Comparison of ENCODE assay signal across 9 mouse cellular contexts in genomic region chr11:6598191-6598889, GRCm38 (mm10). TPM values are rescaled to one million over a fixed set of nuclear protein-coding genes. Genes with fewer than 3 reads are reported as not detected.
DNase-seq lines count a peak whose midpoint lies in the region; ATAC-seq and TF ChIP-seq lines count a peak whose summit lies in the region.
"Had no signal": no experiment of that assay in that cellular context is flagged by ENCODE, and none has a peak within 500 bp of the region (broad histone marks: within the 10 kb centered on the region; RNA-seq: fewer than 3 reads in every experiment).

No protein-coding gene starts in this region.

- H3K9ac ChIP-seq in neural tube, embryonic 11.5 days (ENCODE audit: low read length): peak overlapping the region; percentile 20
- no peak overlapping the region for H3K9ac ChIP-seq in limb, embryonic 12.5 days (replicated peaks)

- no peak for TF ChIP-seq CTCF in olfactory bulb, adult 2 months (IDR thresholded peaks at IDR 0.05; ENCODE audit: insufficient read depth, low read depth, low read length)

- no peak for DNase-seq in frontal cortex, postnatal 36 days (ENCODE audit: low spot score in 2 of 2)
- no peak for DNase-seq in neural tube, embryonic 11.5 days (ENCODE audit: low spot score)
- DNase-seq in neural tube, embryonic 10.5 days (ENCODE audit: extremely low spot score, low spot score): no peak
- DNase-seq in testis, postnatal 14 days (ENCODE audit: low spot score): no peak
- no peak for DNase-seq in right cerebral cortex, postnatal 14 days

- H3K27ac ChIP-seq in neural tube, embryonic 11.5 days (ENCODE audit: low read depth, low read length): peak overlapping the region; percentile 47
- no peak overlapping the region for H3K27ac ChIP-seq in limb, embryonic 12.5 days
- H3K27ac ChIP-seq in olfactory bulb, adult 2 months (ENCODE audit: insufficient read depth, low read depth, low read length): no peak overlapping the region

- TF ChIP-seq POLR2A in olfactory bulb, adult 2 months (IDR thresholded peaks at IDR 0.05; ENCODE audit: insufficient read depth, low read depth, low read length): no peak

- H3K27me3 ChIP-seq in neural tube, embryonic 11.5 days (ENCODE audit: control insufficient read depth, insufficient read depth, low read length): no peaks in the 10 kb centered on the region
- H3K27me3 ChIP-seq in limb, embryonic 12.5 days: peaks cover 13% of the 10 kb centered on the region

- 0 out of 2 replicates have a peak, but pooled peaks have one; percentile 1 for ATAC-seq in frontal cortex, adult (ENCODE audit: low TSS enrichment)
- ATAC-seq in neural tube, embryonic 11.5 days (ENCODE audit: insufficient read depth, low FRiP score, low TSS enrichment): 0 out of 2 replicates have a peak, but pooled peaks have one; percentile 3
- no peak for ATAC-seq in limb, embryonic 12.5 days (ENCODE audit: insufficient number of reproducible peaks, insufficient read depth, low FRiP score, low TSS enrichment, low read depth)

- peaks cover 12% of the 10 kb centered on the region; the same call in 1 of the 2 replicates for H3K4me1 ChIP-seq in neural tube, embryonic 11.5 days (ENCODE audit: control insufficient read depth, insufficient read depth, low read length)
- H3K4me1 ChIP-seq in limb, embryonic 12.5 days (replicated peaks): peaks cover 20% of the 10 kb centered on the region
- H3K4me1 ChIP-seq in olfactory bulb, adult 2 months (ENCODE audit: control insufficient read depth, insufficient read depth, low read length): peaks cover 63% of the 10 kb centered on the region

- H3K9me3 ChIP-seq in neural tube, embryonic 11.5 days (ENCODE audit: control insufficient read depth, low read length): no peaks in the 10 kb centered on the region
- H3K9me3 ChIP-seq in limb, embryonic 12.5 days: no peaks in the 10 kb centered on the region

- H3K36me3 ChIP-seq in neural tube, embryonic 11.5 days (ENCODE audit: control insufficient read depth, insufficient read depth, low read length): peaks cover 20% of the 10 kb centered on the region
- peaks cover 52% of the 10 kb centered on the region for H3K36me3 ChIP-seq in limb, embryonic 12.5 days

- H3K4me3 ChIP-seq in neural tube, embryonic 11.5 days (ENCODE audit: low read depth, low read length): no peak overlapping the region
- H3K4me3 ChIP-seq in limb, embryonic 12.5 days (replicated peaks): no peak overlapping the region
- H3K4me3 ChIP-seq in olfactory bulb, adult 2 months (ENCODE audit: insufficient read depth, low read depth, low read length): peak overlapping the region; percentile 19; the same call in 1 of the 2 replicates

- peak overlapping the region; percentile 32 for H3K4me2 ChIP-seq in neural tube, embryonic 11.5 days (ENCODE audit: low read depth)
- H3K4me2 ChIP-seq in limb, embryonic 12.5 days: peak overlapping the region; percentile 33; the same call in 1 of the 2 replicates

- WGBS in neural tube, embryonic 11.5 days: 56% methylated on average over 19 of the region's 19 CpGs
- 57% methylated on average over 19 of the region's 19 CpGs for WGBS in limb, embryonic 12.5 days
- 58% methylated on average over 19 of the region's 19 CpGs for WGBS in olfactory bulb, adult 2 months

RNA-seq across cellular contexts. Expression of gene Nacad, which starts 7.5 kb away (rescaled TPM):
- 46.5 and 50.1 TPM in 2 replicates for polyA plus RNA-seq in neural tube, embryonic 11.5 days (2014; fragmentation: Nextera tagmentation; extraction: Ambion mirVana)
- 1.5 TPM in 2 replicates for polyA plus RNA-seq in limb, embryonic 12.5 days (2016; fragmentation: Nextera tagmentation; extraction: Ambion mirVana)
- not detected in 2 replicates for polyA plus RNA-seq in olfactory bulb, adult 2 months (2012; ENCODE audit: insufficient read depth, insufficient read length, low replicate concordance, missing spikeins)

RNA-seq across cellular contexts. Expression of gene Tbrg4, which starts 27.5 kb away (rescaled TPM):
- 41.0 and 43.4 TPM in 2 replicates for polyA plus RNA-seq in neural tube, embryonic 11.5 days (2014; fragmentation: Nextera tagmentation; extraction: Ambion mirVana)
- 44.3 and 46.4 TPM in 2 replicates for polyA plus RNA-seq in limb, embryonic 12.5 days (2016; fragmentation: Nextera tagmentation; extraction: Ambion mirVana)
- polyA plus RNA-seq in olfactory bulb, adult 2 months (2012; ENCODE audit: insufficient read depth, insufficient read length, low replicate concordance, missing spikeins): not detected in 2 replicates

RNA-seq across cellular contexts. Expression of gene Wap, which starts 40.1 kb away (rescaled TPM):
- not detected in 2 replicates for polyA plus RNA-seq in neural tube, embryonic 11.5 days (2014; fragmentation: Nextera tagmentation; extraction: Ambion mirVana)
- polyA plus RNA-seq in limb, embryonic 12.5 days (2016; fragmentation: Nextera tagmentation; extraction: Ambion mirVana): not detected in 2 replicates
- polyA plus RNA-seq in olfactory bulb, adult 2 months (2012; ENCODE audit: insufficient read depth, insufficient read length, low replicate concordance, missing spikeins): not detected in 2 replicates
- polyA plus RNA-seq: heart, embryonic 14.5 days had no signal

RNA-seq across cellular contexts. Expression of gene Ccm2, which starts 51.7 kb away (rescaled TPM):
- 95.8 and 103 TPM in 2 replicates for polyA plus RNA-seq in neural tube, embryonic 11.5 days (2014; fragmentation: Nextera tagmentation; extraction: Ambion mirVana)
- 98.0 and 100 TPM in 2 replicates for polyA plus RNA-seq in limb, embryonic 12.5 days (2016; fragmentation: Nextera tagmentation; extraction: Ambion mirVana)
- not detected in 2 replicates for polyA plus RNA-seq in olfactory bulb, adult 2 months (2012; ENCODE audit: insufficient read depth, insufficient read length, low replicate concordance, missing spikeins)

RNA-seq across cellular contexts. Expression of gene Ramp3, which starts 60.0 kb away (rescaled TPM):
- polyA plus RNA-seq in neural tube, embryonic 11.5 days (2014; fragmentation: Nextera tagmentation; extraction: Ambion mirVana): 9.3 and 11.8 TPM in 2 replicates
- polyA plus RNA-seq in limb, embryonic 12.5 days (2016; fragmentation: Nextera tagmentation; extraction: Ambion mirVana): 4.0 and 4.4 TPM in 2 replicates
- polyA plus RNA-seq in olfactory bulb, adult 2 months (2012; ENCODE audit: insufficient read depth, insufficient read length, low replicate concordance, missing spikeins): not detected in 2 replicates

Comparison
In these comparisons a context has a peak if more than half of its experiments do, and no peak if none do; other contexts are left out.
1. RNA of gene Nacad, which starts 7.5 kb away (polyA plus RNA-seq): 46.5 to 50.1 TPM in neural tube, embryonic 11.5 days; 1.5 TPM in limb, embryonic 12.5 days and not detected in olfactory bulb, adult 2 months; every median in the first group is over 10 times any median in the second.